Mouse (Mus musculus): Measurements from ENCODE around the gene Rcan1. TPM values are rescaled to one million over a fixed set of nuclear protein-coding genes. Genes with fewer than 3 reads are reported as not detected.

The Rcan1 gene
- polyA plus RNA-seq, 1 experiment from 2014 or later, result 79.7 TPM

DNA sequence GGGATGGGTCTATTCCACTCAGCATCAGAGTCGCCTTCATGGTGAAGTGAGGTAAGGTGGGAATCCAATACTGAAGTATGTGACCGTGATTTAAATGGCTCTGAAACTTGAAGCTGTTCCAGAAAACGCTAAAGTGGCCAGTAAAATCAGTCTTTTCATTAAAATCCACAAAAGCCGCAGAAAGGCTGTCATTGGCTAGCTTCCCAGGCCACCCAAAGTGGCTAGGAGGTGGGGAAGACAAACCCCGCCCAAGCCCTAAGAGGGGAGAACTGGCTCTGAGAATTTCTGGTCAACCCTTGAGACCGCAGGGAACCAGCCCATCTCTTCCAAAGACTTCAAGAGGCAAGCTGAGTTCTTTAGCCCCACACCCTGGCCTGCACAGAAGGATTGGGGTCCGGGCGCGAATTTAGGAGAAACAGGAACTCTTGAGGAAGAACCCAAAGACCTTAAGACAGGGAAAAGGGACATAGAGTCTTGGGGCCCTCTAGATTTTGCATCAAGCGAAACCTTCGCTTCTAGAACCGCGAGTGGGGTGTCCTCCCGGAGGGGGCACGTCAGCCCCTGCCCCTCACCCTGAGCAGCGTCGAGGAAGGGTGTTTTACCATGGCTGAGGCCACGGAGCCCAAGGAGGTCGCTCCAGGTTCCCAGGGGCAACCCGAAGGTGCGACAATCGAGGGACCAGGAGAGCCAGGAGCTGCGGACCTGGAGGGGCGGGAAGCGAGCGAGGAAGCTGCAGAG lies 27.4 kb upstream of the Rcan1 start:
- no peak for ATAC-seq (ENCODE audit: low FRiP score, low read depth)
- Histone ChIP-seq H3K4me3 (peak overlapping the region; percentile 44), H3K9me3 (no peaks in the 10 kb centered on the region), H3K27ac (replicated peaks) (no peak overlapping the region), H3K4me1 (replicated peaks) (peaks cover 11% of the 10 kb centered on the region), H3K9ac (peak overlapping the region; percentile 43), H3K4me2 (peak overlapping the region; percentile 95), H3K36me3 (no peaks in the 10 kb centered on the region), H3K27me3 (peaks cover 35% of the 10 kb centered on the region)
- WGBS, result 12% methylated on average over 26 of the region's 26 CpGs

DNA sequence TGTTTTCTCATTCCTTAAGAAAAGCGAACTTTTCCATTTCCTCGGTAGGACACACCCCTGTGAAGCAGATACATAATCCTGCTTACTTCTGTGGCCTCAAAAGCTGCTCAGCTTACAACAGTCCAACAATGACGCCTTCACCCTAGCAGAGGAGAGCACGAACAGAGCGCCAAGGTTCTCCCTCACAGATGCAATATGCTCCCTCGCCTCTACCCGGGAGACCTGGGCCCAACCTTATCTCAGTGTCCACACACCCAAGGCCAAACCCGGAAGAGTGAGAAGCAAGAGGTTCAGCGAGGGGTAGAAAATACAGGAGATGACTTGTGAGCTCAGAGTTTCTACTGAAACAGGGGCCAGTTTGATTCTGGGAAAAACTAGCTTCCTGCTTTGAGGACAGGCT lies 18.7 kb upstream of the Rcan1 start:
- no peaks in the 10 kb centered on the region for H3K27me3 ChIP-seq
- no peak overlapping the region for H3K4me2 ChIP-seq
- H3K4me3 ChIP-seq, result no peak overlapping the region
- no peak overlapping the region for H3K27ac ChIP-seq (replicated peaks)
- H3K36me3 ChIP-seq, result no peaks in the 10 kb centered on the region
- no peak overlapping the region for H3K9ac ChIP-seq
- H3K4me1 ChIP-seq (replicated peaks), result no peaks in the 10 kb centered on the region
- no peak for ATAC-seq (ENCODE audit: low FRiP score, low read depth)
- no peaks in the 10 kb centered on the region for H3K9me3 ChIP-seq
- WGBS, result 82% methylated on average over 9 of the region's 9 CpGs

DNA sequence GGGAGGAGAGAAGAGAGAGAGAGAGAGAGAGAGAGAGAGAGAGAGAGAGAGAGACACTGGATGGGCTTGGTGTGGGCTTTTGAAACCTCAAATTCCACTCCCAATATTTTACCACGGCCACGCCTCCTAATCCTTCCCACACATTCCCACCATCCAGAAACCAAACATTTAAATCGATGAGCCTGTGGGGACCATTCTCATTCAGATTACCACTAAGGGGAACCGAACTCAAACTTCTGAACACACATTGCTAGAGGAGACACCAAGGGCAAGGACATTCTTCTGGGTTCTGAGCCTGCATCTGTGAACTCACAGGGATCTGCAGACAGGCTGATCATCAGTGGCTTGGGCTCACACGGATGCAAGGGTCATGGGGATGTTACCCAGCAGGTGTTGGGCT lies 17.8 kb upstream of the Rcan1 start:
- Histone ChIP-seq H3K4me1 (replicated peaks) (no peaks in the 10 kb centered on the region), H3K4me2 (no peak overlapping the region), H3K4me3 (no peak overlapping the region), H3K9me3 (no peaks in the 10 kb centered on the region), H3K27ac (replicated peaks) (no peak overlapping the region), H3K27me3 (no peaks in the 10 kb centered on the region), H3K9ac (no peak overlapping the region), H3K36me3 (no peaks in the 10 kb centered on the region)
- no peak for ATAC-seq (ENCODE audit: low FRiP score, low read depth)
- WGBS, result 86% methylated on average over 5 of the region's 5 CpGs

DNA sequence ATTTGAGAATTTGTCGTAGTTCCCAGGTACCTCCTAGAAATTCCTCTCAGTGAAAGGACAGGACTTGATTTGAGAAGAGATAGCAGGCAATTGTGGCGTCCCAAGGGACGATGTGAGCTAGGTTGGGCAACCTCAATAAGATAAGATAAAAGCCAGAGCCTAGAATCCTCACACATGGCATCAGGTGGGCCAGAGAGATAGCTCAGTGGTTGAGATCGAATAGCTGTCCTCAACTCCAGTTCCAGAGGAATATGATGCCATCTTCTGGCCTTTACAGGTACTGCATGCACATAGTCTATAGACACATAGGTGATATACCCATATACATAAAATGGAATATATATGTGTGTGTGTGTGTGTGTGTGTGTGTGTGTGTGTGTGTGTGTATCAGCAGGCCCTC lies 16.8 kb upstream of the Rcan1 start:
- WGBS, result 62% methylated on average over 4 of the region's 4 CpGs
- no peaks in the 10 kb centered on the region for H3K36me3 ChIP-seq
- no peaks in the 10 kb centered on the region for H3K27me3 ChIP-seq
- no peak overlapping the region for H3K9ac ChIP-seq
- no peak overlapping the region for H3K4me3 ChIP-seq
- H3K4me1 ChIP-seq (replicated peaks), result no peaks in the 10 kb centered on the region
- H3K4me2 ChIP-seq, result no peak overlapping the region
- no peak for ATAC-seq (ENCODE audit: low FRiP score, low read depth)
- H3K27ac ChIP-seq (replicated peaks), result no peak overlapping the region
- H3K9me3 ChIP-seq, result no peaks in the 10 kb centered on the region

DNA sequence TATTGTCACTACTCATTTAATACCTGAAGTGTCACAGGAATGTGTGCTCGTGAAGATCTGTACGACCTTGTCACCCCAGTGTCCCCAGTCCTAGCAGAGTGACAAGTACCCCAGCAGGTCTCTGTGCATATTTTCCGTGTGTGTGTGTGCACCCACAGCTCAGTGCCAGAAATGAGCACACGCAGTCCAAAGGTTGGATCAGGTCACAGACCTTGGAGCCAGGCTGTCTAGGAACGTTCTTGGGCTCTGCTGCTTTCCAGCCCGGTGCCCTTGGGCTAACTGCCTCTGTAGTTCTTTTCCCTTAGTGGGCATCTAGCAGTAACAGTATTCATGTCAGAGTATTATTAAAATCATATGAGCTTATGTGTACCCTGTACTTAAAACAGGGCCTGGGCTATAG lies 16.4 kb upstream of the Rcan1 start:
- H3K4me3 ChIP-seq, result no peak overlapping the region
- no peak overlapping the region for H3K9ac ChIP-seq
- no peaks in the 10 kb centered on the region for H3K27me3 ChIP-seq
- H3K4me2 ChIP-seq, result no peak overlapping the region
- H3K9me3 ChIP-seq, result no peaks in the 10 kb centered on the region
- H3K36me3 ChIP-seq, result no peaks in the 10 kb centered on the region
- no peak for ATAC-seq (ENCODE audit: low FRiP score, low read depth)
- WGBS, result 86% methylated on average over 6 of the region's 6 CpGs
- H3K27ac ChIP-seq (replicated peaks), result no peak overlapping the region
- H3K4me1 ChIP-seq (replicated peaks), result no peaks in the 10 kb centered on the region

DNA sequence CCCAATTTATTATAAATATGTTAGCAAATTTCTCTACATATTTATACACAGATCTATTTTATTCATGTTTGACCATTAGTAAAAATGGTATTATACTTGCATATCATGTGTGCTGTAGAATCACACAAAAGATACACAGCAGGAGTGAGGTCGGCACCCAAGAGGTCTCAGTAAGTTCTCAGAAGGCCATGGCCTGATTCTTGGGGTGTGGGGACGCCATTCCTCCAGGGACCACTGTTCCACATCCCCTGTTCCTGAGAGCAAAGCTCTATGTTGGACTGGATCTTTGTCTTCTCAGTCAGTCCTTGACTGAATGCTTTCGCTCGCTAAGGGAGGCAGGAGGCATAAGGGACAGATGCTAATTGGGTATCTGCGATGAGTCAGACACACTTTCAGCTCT lies 14.8 kb upstream of the Rcan1 start, which contains the start of gene Clic6:
TSS of gene Clic6 (plus strand) at position 301 of the 400 bp plus-strand sequence.
- H3K27me3 ChIP-seq, result no peaks in the 10 kb centered on the region
- H3K4me2 ChIP-seq, result no peak within 1 kb of the TSS
- H3K9me3 ChIP-seq, result no peaks in the 10 kb centered on the region
- WGBS, result 87% methylated on average over 5 of the region's 5 CpGs
- no peaks in the 10 kb centered on the region for H3K36me3 ChIP-seq
- H3K9ac ChIP-seq, result no peak within 1 kb of the TSS
- no peak for ATAC-seq (ENCODE audit: low FRiP score, low read depth)
- no peaks in the 10 kb centered on the region for H3K4me1 ChIP-seq (replicated peaks)
- H3K27ac ChIP-seq (replicated peaks), result no peak within 1 kb of the TSS
- H3K4me3 ChIP-seq, result no peak within 1 kb of the TSS

DNA sequence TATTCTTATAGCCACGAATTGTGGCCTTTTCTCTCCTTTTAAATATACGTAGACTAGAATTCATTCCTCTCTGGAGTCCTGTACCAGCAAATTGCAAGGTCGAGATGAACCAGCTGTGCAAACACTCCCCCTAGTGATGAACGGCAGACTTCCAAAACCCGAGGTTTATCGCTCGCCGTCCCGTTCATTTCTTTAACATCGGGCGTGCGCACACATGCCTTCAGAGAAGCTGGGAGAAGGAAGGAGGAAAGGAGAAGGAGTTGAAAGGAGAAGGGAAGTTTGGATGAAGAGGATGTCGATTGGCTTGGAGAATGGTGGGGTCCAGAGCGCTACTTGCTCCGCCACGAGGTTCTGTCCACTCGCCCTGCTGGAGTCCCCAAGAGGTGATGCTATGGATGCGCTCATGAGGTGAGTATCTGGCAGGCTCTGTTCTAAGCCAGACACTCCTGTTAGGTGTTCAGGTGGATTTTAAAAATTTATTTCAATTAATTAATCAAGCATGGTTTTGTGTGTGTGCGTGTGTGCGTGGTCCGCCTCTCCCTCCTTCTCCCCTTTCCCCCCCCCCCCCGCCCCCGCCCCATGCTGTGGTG lies 8.0 kb upstream of the Rcan1 start:
- Histone ChIP-seq H3K36me3 (no peaks in the 10 kb centered on the region), H3K4me2 (peak overlapping the region; percentile 61), H3K27me3 (peaks cover 2% of the 10 kb centered on the region; the same call in 1 of the 2 replicates), H3K9ac (no peak overlapping the region), H3K27ac (replicated peaks) (no peak overlapping the region), H3K9me3 (no peaks in the 10 kb centered on the region), H3K4me1 (replicated peaks) (peaks cover 11% of the 10 kb centered on the region), H3K4me3 (peak overlapping the region; percentile 31)
- 8% methylated on average over 21 of the region's 23 CpGs for WGBS
- peak; percentile 56; the same call in 1 of the 2 replicates for ATAC-seq (ENCODE audit: low FRiP score, low read depth)

DNA sequence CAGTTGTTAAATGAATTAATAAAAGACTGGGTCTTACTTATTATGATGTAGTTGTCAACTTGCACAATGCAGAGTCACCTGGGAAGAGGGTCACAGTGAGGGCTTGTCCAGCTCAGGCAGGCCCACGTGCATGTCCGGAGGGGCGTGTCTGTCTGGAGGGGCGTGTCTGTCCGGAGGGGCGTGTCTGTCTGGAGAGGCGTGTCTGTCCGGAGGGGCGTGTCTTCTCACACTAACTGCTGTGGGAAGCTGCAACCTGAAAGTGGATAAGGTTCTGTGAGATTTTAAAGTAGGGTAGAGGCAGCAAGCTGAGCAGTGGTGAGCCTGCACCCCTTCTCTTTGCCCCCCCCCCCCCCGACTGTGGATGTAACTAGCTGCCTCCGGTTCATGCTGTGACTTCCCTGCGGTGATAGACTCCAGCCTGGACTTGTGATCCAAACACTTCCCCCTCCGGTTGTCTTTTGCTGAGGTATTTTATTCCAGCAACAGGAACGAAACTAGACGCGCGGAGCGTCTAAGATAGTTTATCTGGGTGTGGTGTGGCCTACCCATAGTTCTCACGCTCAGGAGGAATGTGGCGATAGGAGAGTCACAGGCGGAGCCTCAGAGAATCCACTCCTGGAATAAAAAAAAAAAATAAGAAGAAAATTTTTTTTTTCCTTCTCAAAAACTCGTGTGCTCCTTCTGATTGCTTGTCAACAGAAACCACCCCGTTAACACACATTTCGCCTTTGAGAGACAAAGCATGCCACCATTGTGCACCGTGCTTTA lies 4.6 kb upstream of the Rcan1 start:
- no peak overlapping the region for H3K4me2 ChIP-seq
- H3K4me1 ChIP-seq (replicated peaks), result peaks cover 11% of the 10 kb centered on the region
- no peak overlapping the region for H3K4me3 ChIP-seq
- 59% methylated on average over 25 of the region's 25 CpGs for WGBS
- H3K9me3 ChIP-seq, result no peaks in the 10 kb centered on the region
- no peak overlapping the region for H3K9ac ChIP-seq
- no peak for ATAC-seq (ENCODE audit: low FRiP score, low read depth)
- H3K27ac ChIP-seq (replicated peaks), result no peak overlapping the region
- no peaks in the 10 kb centered on the region for H3K36me3 ChIP-seq
- peaks cover 2% of the 10 kb centered on the region; the same call in 1 of the 2 replicates for H3K27me3 ChIP-seq

DNA sequence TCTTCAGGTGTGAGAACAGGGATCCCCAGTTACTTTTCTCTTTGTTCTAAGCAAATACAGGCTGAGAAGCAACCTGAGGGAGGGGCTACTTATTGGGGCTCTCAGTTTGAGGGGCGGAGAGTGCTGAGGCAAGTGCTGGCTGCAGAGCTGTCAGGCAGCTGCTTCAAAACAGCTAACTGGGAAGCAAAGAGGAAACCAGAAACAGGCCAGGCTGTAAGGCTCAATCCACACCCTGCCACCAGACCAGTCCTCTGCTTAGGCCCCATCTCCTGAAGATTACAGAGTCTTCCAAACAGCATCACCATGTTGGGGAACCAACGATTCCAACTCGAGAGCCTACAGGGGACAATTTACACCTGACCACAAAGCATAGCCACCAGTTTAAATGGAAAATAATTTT lies 2.2 kb upstream of the Rcan1 start:
- H3K4me3 ChIP-seq, result no peak overlapping the region
- ATAC-seq (ENCODE audit: low FRiP score, low read depth), result no peak
- 83% methylated on average over 3 of the region's 3 CpGs for WGBS

DNA sequence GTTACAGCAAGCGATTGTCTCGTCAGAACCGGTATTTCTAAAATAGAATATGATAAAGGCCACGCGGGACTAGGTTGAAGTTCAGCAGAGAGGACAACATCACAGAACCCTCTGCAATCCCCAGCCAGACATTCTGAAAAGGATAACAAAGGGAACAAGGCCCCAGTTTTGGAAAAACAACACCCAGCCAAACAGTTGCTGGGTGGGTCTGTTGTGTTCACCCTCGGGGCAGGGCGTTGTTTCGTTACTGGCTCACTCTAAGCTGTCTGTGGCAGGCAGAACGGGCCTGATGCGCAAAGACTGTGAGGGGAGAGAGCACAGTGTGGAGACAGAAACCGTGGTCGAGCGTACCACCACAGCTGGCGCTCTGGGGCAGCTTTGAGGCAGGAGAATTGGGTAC lies 2.2 kb downstream of the Rcan1 start:
- no peak overlapping the region for H3K9ac ChIP-seq
- peaks cover 24% of the 10 kb centered on the region for H3K4me1 ChIP-seq (replicated peaks)
- no peak for ATAC-seq (ENCODE audit: low FRiP score, low read depth)
- H3K27me3 ChIP-seq, result no peaks in the 10 kb centered on the region
- H3K4me3 ChIP-seq, result no peak overlapping the region
- H3K36me3 ChIP-seq, result no peaks in the 10 kb centered on the region
- 76% methylated on average over 14 of the region's 14 CpGs for WGBS
- H3K27ac ChIP-seq (replicated peaks), result no peak overlapping the region
- no peaks in the 10 kb centered on the region for H3K9me3 ChIP-seq
- no peak overlapping the region for H3K4me2 ChIP-seq

More for the DNA sequence above, 2.2 kb upstream of the Rcan1 start:
- Histone ChIP-seq H3K27ac (replicated peaks) (no peak overlapping the region), H3K4me2 (no peak overlapping the region), H3K4me1 (replicated peaks) (no peaks in the 10 kb centered on the region), H3K9ac (no peak overlapping the region), H3K36me3 (no peaks in the 10 kb centered on the region), H3K27me3 (no peaks in the 10 kb centered on the region), H3K9me3 (no peaks in the 10 kb centered on the region)

DNA sequence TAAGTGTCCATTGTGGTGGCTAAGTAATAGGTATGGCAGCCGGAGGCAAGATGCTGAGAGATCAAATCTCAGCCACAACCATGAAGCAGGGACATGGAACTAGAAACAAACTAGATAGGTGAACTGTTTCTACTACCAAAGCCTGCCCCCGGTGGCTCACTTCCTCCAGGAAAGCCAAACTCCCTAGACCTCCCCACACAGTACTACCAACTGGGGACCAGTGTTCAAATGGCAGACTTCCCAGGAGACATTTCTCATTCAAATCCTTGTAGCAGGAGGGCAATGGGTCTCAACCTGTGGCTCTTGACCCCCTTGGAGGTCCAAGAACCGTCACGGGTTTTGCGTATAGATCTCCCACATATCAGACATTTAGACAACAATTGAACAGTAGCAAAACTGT lies 3.6 kb downstream of the Rcan1 start:
- 0 out of 2 replicates have a peak overlapping the region, but pooled peaks have one; percentile 75 for H3K27ac ChIP-seq (replicated peaks)
- no peaks in the 10 kb centered on the region for H3K27me3 ChIP-seq
- no peaks in the 10 kb centered on the region for H3K9me3 ChIP-seq
- H3K36me3 ChIP-seq, result no peaks in the 10 kb centered on the region
- no peak overlapping the region for H3K4me2 ChIP-seq
- H3K4me3 ChIP-seq, result no peak overlapping the region
- no peak overlapping the region for H3K9ac ChIP-seq
- peaks cover 31% of the 10 kb centered on the region for H3K4me1 ChIP-seq (replicated peaks)
- no peak for ATAC-seq (ENCODE audit: low FRiP score, low read depth)
- WGBS, result 73% methylated on average over 5 of the region's 5 CpGs
